Mouse (Mus musculus) gastrocnemius, adult 8-10 months (tissue): ENCODE results near the gene Pibf1. TPM values are rescaled to one million over a fixed set of nuclear protein-coding genes. Genes with fewer than 3 reads are reported as not detected.

ENCODE experiments used
- DNase-seq, 2 experiments: peaks; one replicate each; pipeline ENCODE4 v3.0.0; 2022; ENCODE audit warnings: low spot score in 2 of 2
- total RNA-seq, 4 experiments: library from RNA; stranded (reverse); gene quantifications; 2 replicates each; pipeline ENCODE4 v1.2.4; 2022

Gene Pibf1
- total RNA-seq, 4 experiments from 2014 or later = 4.8 to 8.4 (median 7.7) TPM

DNA sequence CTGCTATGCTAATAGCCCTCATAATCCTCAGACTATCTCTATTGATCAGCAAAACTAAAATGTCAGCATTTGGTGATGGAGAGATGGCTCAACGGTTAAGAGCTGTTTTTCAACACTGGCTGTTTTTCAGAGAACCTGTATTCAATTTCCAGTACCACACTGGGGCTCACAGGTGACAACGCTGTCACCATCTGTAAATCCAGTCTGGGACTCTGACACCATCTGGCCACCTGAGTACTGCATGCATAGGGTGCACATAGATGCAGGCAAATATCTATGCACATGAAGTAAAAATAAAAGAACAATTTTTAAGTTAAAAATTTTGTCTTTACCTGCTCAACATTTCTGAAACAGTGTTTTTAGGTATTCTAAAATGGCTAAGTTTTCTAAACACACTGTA is 40.8 kb downstream of the Pibf1 start:
- DNase-seq = no peak

DNA sequence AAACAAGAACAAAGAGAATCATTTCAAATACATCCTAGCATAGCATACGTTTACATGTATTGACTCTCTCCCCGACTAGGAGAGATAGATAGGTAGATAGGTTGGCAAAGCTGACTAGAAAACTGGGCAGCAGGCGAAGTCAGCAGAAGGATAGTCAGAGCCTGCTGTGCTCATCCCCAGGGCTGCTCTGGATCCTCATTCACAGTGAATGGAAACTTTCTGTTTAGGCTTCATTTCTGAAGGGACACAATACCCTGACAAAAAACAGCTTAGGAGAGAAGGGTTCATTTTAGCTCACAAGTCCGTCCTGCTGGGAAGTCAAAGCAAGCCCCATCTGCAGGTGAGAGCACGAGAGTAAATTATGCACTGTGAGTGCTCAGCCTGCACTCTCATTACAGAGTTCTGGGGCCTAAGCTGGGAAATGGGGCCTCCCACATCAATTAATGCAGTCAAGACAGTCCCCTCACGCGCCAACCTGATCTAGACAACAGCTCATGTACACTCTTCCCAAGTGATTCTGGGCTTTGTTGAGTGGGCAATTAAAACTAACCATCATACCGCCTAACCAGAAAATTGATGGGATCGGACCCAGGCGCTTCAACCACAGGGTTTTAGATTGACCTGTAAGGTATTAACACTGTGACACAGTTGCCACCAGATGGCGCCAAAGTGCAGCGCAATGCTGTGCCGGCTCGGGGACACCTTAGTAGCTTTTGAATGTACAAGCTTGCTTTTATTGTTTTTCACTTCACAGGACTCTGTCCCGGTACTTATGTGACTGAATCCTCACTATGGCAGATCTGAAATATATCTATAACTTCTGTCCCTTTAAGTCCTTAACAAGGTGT is 42.8 kb downstream of the Pibf1 start:
- DNase-seq = peak; percentile 6 to 26

DNA sequence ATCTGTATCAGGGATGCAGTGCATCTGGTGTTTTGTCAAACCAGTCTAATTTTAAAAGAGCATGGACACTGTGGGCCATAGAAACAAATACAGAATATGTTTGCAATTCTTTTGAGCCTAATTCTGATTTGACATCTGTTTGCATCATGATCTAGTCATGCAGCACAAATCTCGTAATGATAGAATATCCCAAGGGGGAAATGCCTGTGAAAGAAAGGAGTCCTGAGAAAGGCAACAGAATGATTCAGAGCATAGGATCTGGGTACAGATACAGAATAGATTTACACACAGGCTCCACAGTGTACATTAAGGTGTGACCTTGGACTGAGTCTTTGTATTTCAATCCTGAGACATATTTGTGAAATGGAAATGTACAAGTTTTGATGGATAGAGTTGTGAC is 47.6 kb downstream of the Pibf1 start:
- no peak for DNase-seq

DNA sequence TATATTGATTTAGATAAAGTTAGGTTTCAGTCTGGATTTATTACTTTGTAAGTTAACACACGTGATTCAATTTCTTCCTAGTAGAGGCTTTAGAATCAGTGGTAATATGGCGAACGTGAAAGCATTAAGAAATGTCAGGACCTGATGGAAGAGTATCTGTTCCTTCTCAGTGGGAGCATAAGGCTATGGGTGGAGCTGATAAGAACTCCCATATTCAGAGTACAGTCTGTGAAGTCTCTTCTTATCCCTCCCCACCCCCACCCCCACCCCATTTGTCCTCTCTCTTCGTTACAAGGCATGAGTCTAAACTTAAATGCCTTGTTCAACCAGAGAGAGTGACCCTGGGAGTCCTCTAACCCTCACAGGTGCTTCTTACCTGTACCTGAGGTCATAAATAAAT is 53.5 kb downstream of the Pibf1 start:
- no peak for DNase-seq

DNA sequence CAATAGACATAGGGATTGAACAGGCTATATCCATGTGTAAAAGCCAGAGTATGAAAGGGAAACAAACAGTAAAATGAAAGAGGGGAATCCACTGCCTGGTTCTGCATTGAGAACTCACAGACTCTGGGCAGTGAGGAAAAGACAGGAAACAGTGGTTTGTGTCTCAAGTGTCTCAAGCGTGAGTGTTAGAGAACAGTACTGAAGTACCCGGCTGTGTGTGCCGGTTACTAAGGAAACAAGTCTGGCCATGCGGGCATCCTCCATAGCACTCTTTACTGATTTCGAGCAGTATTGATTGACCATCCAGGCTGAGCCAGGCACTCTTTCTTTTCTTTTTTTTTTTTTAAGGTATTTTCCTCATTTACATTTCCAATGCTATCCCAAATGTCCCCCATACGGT is 60.7 kb downstream of the Pibf1 start:
- no peak for DNase-seq

DNA sequence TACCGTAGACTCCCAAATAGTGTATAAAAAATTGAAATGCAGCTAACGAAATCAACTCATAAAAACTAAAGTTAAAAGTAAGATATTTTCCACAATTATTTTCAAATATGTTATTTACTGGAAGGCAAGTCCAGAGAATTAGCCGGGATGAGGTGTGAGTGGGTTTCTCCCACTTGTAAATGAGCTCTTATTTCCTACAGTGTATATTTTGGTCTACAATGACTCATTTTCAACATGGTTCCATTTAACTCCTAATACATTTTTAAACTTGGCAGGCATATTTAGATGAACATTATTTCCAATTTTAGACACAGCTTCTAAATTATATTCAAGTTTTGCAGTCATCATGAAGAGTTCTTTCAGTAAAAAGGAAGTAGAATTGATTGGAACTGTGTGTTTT is 63.8 kb downstream of the Pibf1 start:
- no peak for DNase-seq

DNA sequence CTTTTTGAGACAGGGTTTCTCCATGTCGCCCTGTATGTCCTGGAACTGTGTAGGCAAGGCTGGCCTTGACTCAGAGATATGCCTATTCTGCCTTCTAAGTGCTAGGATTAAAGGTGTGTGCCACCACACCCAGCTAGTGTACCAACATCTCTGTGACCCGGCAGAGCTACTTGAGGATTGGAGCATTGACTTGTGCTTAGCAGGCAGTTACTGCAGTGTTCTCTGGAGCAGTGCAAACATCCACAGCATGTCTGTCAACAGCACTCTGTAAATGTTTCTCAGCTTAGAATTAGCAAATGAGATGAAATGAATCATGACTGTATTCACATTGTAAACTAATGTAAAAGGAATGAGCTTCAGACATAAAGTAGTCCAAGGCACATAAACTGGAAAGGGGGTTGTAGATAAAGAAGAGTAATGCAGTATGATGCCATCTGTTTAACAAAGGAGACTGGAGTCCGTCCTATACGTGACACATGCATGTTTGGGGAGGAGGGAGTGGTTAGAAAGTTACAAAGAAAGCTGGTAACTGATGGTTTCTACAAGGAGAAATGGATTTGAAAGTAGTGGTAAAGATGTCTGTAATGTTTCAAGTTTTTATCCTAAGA is 75.0 kb downstream of the Pibf1 start:
- DNase-seq = no peak

DNA sequence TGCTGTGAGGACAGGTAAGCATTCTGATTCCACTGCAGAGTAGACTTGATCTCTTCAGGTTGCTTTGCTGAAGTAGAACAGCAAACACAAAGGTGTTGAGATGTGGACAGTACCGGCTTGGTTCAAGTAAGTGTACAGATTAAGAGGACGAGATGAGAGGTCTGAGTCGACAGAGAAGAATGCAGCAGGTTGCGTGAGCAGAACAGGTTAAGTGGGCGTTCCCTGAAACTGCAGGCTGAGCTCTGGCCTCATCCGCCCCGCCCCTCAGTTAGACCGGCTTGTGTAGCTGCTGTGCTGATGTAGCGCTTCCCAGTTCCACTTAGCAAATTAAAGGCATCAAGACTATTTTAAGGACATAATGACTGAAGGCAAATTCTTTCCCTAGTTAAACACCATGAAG is 77.3 kb downstream of the Pibf1 start:
- DNase-seq = no peak

DNA sequence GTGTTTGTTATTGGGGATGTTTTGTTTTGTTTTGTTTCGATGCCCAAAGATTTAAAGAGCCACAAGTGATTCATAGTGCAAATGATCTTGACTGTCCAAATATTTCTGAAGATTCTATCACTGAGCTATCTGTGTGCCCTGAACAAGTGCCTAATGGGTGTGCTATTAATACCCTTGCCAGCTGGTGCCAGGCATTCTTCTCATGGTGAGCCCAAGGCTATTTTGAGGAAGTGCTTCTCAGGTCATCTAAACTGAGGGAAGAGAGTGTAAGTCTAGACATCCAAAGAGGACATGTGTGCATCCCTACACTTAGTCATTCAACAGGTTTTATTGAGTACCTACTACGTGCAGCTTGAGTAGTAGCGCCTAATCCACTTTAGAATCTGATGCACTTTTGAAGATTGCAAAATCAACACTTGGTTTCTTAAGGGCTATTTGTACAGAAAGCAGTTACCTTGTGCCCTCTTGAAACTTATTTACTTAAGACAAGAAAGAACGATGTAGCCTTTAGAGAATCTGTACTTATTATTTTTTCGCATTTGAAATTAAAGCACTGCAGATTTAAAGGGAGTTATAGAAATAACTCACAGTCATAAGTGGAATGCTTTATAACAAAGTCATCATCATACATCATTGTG is 91.0 kb downstream of the Pibf1 start:
- peak; percentile 54 to 68 for DNase-seq

DNA sequence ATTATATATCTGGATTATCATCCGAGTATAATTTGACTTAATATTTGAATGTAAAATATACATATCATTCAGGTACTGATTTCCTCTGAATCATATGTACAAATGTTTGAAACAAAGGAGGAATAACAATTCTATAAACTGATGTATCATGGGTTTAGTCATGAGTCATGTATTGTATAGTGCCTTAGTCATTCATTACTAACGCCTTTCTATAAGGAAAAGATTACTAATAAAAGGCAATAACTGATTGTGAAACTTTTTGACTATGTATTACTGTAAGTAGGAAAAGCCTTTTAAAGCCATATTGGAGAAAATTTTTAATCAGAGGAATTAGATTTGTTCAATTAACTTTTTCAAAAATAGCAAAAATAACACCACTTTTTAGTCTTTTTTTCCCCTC is 106.6 kb downstream of the Pibf1 start:
- DNase-seq = no peak

DNA sequence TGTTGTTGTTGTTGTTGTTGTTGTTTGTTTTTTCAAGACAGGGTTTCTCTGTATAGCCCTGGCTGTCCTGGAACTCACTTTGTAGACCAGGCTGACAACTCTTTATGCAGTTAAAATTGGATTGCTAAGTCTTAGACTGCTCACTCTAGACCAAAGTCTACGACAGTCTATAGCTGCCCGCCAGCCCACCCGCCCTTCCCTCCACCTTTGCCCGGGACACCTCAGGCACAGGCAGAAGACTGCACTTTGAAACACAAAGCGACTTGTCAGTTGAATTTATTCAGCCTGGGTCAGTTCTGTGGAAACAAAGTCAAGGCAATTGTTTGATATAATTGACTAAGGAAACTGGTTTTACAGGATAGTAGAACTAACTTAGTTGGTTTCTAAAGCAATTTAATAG is 107.4 kb downstream of the Pibf1 start:
- DNase-seq = no peak

DNA sequence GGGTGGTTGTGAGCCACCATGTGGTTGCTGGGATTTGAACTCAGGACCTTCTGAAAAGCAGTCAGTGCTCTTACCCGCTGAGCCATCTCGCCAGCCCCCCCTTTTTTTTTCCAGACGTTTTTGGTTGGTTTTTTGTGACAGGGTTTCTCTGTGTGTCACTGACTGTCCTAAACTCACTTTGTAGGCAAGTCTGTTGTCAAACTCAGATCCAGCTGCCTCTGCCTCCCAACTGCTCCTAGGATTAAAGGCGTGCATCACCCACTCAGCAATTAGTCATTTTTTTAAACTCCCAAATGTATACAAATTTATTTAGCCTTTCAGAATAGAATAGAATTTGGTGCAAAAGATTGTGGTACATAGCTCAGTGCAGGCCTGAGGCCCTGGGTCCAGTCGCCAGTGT is 111.2 kb downstream of the Pibf1 start:
- no peak for DNase-seq

DNA sequence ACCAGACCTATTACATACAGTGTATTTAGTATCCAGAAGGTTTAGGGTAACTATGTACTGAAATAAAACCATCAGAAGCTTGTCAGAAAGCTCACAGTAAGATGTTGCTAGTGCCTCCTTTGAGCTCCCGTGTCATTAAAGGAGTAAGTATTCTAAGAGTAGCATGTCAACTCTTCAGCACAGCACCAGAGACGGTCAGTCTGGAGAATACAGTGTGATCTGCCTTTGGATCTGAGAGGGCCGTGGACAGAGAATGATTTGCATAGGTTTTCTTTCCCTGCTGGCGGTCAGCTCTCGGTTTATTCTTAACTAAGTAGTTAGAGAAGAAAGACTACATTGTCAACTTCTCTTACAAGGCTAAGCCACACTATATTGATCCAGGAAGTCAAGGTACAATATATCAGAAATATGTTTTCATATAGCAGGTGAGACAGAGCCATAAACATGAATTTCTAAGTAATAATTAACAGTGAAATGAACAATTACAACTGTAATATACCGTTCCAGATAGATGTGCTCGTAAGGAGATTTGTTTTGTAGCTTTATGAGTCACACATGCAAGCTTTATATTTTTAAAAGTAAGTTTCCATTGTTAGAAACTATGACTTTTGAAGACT is 119.3 kb downstream of the Pibf1 start:
- DNase-seq = no peak

DNA sequence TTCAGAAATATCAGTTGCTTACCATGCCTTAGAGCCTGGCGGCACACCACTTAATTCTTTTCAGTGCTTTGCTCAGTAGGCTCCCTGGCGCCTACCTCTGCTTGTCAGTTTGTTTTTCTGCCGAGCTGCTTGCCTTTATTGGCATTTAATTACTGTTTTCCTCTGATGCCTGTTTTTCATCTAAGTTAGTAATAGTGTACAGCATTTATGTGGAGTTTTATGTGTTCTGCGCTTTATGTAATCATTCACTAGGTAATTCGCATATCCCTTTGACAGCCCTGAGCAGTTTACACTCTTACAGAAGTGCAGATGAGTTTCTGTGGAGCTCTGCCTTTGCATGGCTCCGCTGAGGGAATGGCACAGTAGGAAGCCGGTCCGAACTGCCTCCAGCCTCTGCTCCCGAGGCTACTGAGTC is 120.5 kb downstream of the Pibf1 start:
- DNase-seq = no peak

DNA sequence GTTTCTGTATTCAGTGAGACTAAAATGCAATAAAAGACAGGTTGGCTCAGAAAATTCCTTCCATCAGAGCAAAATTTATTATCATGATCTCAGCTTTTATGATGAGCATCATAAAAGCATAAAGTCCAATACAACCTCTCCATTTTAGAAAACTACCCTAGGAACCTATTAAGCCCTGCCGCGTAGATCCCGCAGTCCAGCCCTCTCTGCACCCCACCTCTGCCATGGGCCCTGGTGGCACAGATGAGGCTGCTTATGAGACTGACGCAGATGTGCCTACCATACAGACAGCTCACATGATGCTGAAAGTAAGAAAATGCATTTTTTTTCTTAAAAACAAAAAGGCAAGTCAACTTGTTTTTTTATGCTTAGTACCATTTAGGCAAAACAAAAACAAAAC is 126.7 kb downstream of the Pibf1 start:
- DNase-seq = no peak

DNA sequence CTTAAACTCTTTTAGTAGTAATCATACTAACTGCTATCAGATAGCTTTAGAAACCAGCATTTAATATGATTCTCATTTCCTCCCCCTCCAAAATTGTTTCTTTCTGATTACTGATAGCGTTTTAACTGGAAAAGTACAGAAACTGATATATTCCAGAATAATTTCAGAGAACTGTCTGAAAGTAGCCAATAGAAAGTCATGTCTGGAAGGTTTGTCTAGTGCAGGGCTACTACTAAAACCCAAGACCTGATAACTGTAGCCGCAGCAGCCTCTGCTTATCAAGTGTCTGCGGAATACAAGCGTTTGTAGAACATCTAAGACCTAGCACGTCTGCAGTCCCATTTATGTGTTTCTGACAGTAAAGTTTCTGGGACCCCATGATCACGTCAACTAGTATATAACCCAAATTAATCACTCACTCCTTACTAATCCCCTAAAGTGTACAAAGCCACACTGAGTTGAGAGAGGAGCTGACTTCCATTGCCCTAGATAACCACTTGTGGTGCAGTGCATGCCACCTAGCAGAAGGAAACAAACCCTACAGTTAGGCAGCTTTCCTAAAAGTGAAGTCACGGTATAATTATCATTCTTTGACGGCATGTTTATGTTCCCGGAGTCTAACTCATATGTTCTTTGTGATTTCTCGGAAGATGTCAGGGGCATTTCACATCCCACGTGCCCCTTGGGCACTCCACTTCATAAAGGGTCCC is 130.0 kb downstream of the Pibf1 start:
- no peak for DNase-seq

DNA sequence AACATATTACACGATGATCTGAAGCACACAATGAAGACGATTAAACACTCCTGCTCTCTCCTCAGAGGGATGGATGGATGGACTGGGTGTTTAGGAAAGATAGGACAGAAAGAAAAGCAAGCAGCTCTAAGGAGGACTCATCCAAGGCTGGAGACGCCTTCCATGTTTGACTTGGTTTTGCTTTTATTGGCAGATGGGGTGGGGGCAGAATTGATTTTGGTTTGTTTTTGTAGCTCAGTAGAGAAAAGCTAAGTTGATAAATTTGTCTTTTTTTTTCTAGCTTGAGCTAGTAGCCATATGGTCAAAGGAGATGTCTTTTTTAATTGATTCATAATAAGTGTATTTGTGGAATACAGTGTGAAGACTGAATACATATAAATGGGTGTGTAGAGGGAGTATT is 133.8 kb downstream of the Pibf1 start:
- DNase-seq = no peak

DNA sequence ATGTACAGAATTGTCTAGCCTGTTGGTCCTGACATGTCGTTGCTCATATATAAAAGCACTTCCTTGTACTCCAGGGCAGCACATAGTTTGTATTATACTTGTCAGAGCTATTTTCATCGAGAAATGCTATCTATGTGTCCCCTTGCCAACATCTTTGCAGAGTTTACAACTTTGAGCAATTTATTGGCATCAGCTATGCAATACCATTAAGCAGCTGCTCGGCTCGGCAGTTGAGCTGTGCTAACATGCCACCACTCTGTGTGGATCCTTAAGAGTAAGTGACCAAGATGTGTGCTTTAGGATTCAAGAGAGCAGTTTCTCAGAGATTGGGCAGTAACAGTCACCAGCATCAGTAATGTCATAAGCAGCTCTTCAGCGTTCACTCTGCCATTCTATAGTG is 137.9 kb downstream of the Pibf1 start:
- DNase-seq = no peak

DNA sequence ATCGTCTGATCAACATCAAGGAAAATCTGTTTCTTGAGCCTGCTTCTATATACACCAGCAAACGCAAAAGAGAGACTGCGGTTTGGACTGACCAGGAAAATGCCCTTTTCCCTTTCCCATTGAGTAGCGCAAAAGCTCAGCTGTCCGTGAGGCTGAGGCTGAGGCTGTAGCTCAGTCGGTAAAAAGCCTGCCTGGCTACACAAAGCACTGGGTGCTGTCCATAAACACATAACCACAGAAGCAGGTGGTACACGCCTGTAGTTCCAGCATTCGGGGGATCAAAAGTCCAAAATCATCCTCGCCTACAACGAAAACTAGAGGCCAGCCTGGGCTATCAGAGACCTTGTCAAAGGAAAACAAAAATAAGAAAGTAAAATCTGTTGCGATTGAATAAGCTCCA is 141.3 kb downstream of the Pibf1 start:
- no peak for DNase-seq

DNA sequence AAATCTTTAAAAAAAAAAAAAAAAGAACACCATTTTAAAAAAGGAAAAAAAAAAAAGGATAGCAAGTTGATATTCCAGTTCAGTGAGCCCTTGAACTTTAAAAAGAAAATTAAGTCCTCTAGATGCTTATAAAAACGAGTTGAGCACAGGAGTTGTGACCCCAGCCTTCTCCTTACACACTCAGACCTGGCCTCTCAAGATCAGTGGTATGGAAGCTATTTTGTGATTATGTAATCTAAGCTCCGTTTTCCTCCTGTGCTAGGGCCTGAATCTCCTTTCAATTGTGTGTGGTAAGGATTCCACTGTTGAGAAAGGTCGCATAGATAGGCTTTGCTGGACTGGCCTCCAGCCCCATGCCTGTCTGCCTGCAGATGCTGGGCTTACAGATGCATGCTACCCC is 145.3 kb downstream of the Pibf1 start:
- no peak for DNase-seq

DNA sequence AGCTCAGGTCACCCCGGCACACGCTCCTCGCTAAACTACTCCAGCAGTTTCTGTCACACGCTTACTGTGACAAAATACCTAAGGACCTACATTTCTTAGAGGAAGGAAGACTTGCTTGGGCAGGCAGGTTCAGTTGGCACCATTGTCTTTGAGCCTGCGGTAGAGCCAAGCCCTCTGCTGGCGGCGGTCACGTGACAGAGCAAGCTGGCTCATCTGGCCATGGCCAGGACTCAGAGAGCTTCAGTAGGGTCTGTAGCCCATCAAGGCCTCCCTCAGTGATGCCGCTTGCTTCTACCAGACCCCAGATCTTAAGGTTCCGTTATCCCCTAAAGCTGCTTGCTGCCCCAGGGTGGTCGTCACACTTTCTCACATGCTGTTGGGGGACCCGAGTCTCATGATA is 162.8 kb downstream of the Pibf1 start:
- DNase-seq = no peak

DNA sequence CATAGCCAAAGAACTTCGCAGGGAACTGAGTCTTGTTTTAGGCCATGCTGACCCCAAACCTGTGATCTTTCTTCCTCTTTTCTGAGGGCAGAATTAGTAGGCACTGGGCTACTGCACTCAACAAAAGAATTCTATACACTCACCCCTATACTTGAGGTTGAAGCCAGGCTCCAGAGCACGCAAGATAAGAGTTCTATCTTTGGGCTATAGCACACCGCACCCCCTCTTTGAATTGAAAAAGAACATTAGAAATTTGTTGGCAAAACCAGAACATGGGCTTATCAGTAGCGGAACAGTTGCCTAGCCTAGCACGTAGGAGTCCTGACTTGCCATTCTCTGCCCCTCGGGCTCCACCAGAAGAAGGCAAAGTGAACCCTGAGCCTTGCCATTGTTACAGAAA is 164.6 kb downstream of the Pibf1 start:
- no peak for DNase-seq
